Mouse (Mus musculus) heart, adult 2 months (tissue): ENCODE measurements around the gene Tnp1.

Experiments
- CTCF ChIP-seq: fragments of 200-600 bp; IDR thresholded peaks from 2 replicates; pipeline ENCODE4 v1.8.1; 2022; ENCODE audit warnings: antibody characterized with exemption, mild to moderate bottlenecking, moderate library complexity
- EP300 ChIP-seq: fragments of 200-500 bp; IDR thresholded peaks from 2 replicates; pipeline ENCODE4 v1.6.1; 2011; ENCODE audit warnings: low read depth, low read length, control low read depth; ENCODE audit not compliant: insufficient read depth
- POLR2A ChIP-seq: fragments of 200-500 bp; IDR thresholded peaks from 2 replicates; pipeline ENCODE4 v1.6.1; 2011; ENCODE audit warnings: mild to moderate bottlenecking, low read depth, low read length, control low read depth; ENCODE audit not compliant: insufficient read depth

DNA sequence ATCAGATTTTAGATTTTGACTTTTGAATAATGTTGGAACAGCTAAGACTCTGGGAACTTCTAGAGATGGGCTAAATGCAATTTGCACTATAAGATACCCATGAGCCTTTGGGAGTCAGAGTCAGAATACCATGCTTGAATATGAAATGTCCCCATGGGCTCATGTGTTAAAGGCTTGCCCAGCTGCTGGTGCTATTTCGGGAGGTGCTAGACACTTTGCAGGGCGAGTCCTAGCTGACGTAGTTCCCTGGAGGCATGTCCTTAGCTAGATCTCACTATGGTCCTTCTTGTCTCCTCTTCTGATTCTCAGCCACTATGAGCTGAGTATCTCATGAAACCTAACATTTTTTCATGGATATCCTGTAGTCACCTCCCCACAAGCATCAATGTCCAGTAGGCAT lies 26.8 kb downstream of the Tnp1 start:
- TF ChIP-seq POLR2A, result no peak
- no peak for TF ChIP-seq CTCF
- TF ChIP-seq EP300, result no peak
